Mouse (Mus musculus): ENCODE results near the gene Slc27a5.
A peak's percentile ranks its signal among the peaks of the same experiment; 100 is the strongest.

DNA sequence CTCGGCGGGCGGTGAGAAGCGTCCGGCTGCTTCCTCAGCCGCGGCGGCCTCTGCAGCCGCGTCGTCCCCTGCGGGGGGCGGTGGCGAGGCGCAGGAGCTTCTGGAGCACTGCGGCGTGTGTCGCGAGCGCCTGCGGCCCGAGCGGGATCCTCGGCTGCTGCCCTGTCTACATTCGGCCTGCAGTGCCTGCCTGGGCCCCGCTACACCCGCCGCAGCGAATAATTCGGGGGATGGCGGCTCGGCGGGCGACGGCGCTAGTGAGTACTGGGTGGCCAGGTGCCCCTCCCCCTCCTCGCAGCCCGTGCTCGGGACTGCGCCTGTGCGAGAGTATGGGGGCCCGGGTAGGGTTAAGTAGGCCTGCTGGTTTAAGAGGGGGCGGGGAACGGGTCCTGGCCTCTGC lies 26.8 kb upstream of the Slc27a5 start:
- TF ChIP-seq USF1 (IDR thresholded peaks at IDR 0.05; ENCODE audit: low read depth, low read length) = no peak
- no peak for TF ChIP-seq GABPA (IDR thresholded peaks at IDR 0.05; ENCODE audit: insufficient replicate concordance, low read depth, low read length)
- no peak for TF ChIP-seq SMC3 (IDR thresholded peaks at IDR 0.05; ENCODE audit: low read depth, low read length)
- no peak for TF ChIP-seq MYC (IDR thresholded peaks at IDR 0.05; ENCODE audit: low read depth, low read length)
- no peak for TF ChIP-seq ZC3H11A (IDR thresholded peaks at IDR 0.05; ENCODE audit: low read depth, low read length)
- TF ChIP-seq NRF1 (IDR thresholded peaks at IDR 0.05; ENCODE audit: low read depth, low read length) = peak; percentile 83
- peak in 1 of 2 experiments; percentile 33; a peak in 1 of 4 replicates for TF ChIP-seq CTCF (conservative IDR thresholded peaks at IDR 0.05 in 1 of 2, IDR thresholded peaks at IDR 0.05 in 1 of 2; ENCODE audit: low read depth in 2 of 2, low read length in 2 of 2)
- no peak for TF ChIP-seq MEF2A (IDR thresholded peaks at IDR 0.05; ENCODE audit: borderline replicate concordance, low read depth, low read length)
